Mouse (Mus musculus): ENCODE data around the gene Olfr304. TPM values are rescaled to one million over a fixed set of nuclear protein-coding genes. Genes with fewer than 3 reads are reported as not detected.
"Not testable (repeated sequence)": the region's sequence is repeated elsewhere in the genome, so short reads cannot be mapped to it uniquely, and the experiment has no call there.

The Olfr304 gene
- polyA plus RNA-seq (2015; fragmentation: Nextera tagmentation; extraction: Ambion mirVana), result not detected in 2 replicates

GRCm38 (mm10) chr7:86386558-86386957, at the start of gene Olfr304:
TSS of gene Olfr304 (minus strand) at chr7:86386658.
- H3K27ac ChIP-seq (replicated peaks), result no peak within 1 kb of the TSS
- no peak within 1 kb of the TSS for H3K4me3 ChIP-seq (replicated peaks)
- WGBS, result 74% methylated on average over 1 of the region's 1 CpGs
- no peak within 1 kb of the TSS for H3K4me2 ChIP-seq
- ATAC-seq (ENCODE audit: low FRiP score), result no peak
- no peaks in the 10 kb centered on the region for H3K4me1 ChIP-seq
- no peaks in the 10 kb centered on the region for H3K9me3 ChIP-seq (replicated peaks)
- H3K9ac ChIP-seq (replicated peaks), result no peak within 1 kb of the TSS
- no peaks in the 10 kb centered on the region for H3K36me3 ChIP-seq
- no peaks in the 10 kb centered on the region for H3K27me3 ChIP-seq (replicated peaks)

- 88% methylated on average over 2 of the region's 2 CpGs for WGBS
- no peak within 1 kb of the TSS for H3K9ac ChIP-seq (replicated peaks)
- no peak within 1 kb of the TSS for H3K4me2 ChIP-seq
- no peak for ATAC-seq (ENCODE audit: low FRiP score)
- no peak within 1 kb of the TSS for H3K4me3 ChIP-seq (replicated peaks)
- H3K27ac ChIP-seq (replicated peaks), result no peak within 1 kb of the TSS
- H3K36me3 ChIP-seq, result no peaks in the 10 kb centered on the region
- H3K9me3 ChIP-seq (replicated peaks), result no peaks in the 10 kb centered on the region
- no peaks in the 10 kb centered on the region for H3K27me3 ChIP-seq (replicated peaks)
- H3K4me1 ChIP-seq, result no peaks in the 10 kb centered on the region
These were observed 17.1 kb upstream of the Olfr304 start, which contains the start of gene Olfr301 for GRCm38 (mm10) chr7:86403546-86403945. TSS of gene Olfr301 (plus strand) at chr7:86403846.

GRCm38 (mm10) chr7:86397689-86398088, 11.2 kb upstream of the Olfr304 start, which contains the start of gene Olfr303:
TSS of gene Olfr303 (minus strand) at chr7:86397789.
- Histone ChIP-seq H3K36me3 (no peaks in the 10 kb centered on the region), H3K27ac (replicated peaks) (no peak within 1 kb of the TSS), H3K9me3 (replicated peaks) (no peaks in the 10 kb centered on the region), H3K4me3 (replicated peaks) (no peak within 1 kb of the TSS), H3K27me3 (replicated peaks) (no peaks in the 10 kb centered on the region), H3K4me2 (no peak within 1 kb of the TSS), H3K4me1 (no peaks in the 10 kb centered on the region), H3K9ac (replicated peaks) (no peak within 1 kb of the TSS)
- ATAC-seq (ENCODE audit: low FRiP score), result no peak

GRCm38 (mm10) chr7:86385769-86386168, 689 bp downstream of the Olfr304 start:
- H3K9me3 ChIP-seq (replicated peaks), result no peaks in the 10 kb centered on the region
- H3K36me3 ChIP-seq, result no peaks in the 10 kb centered on the region
- no peaks in the 10 kb centered on the region for H3K4me1 ChIP-seq
- H3K4me3 ChIP-seq (replicated peaks), result no peak overlapping the region
- ATAC-seq (ENCODE audit: low FRiP score), result no peak
- H3K27me3 ChIP-seq (replicated peaks), result no peaks in the 10 kb centered on the region
- no peak overlapping the region for H3K4me2 ChIP-seq
- WGBS, result 70% methylated on average over 3 of the region's 3 CpGs
- no peak overlapping the region for H3K27ac ChIP-seq (replicated peaks)
- no peak overlapping the region for H3K9ac ChIP-seq (replicated peaks)

- no peak within 1 kb of the TSS for H3K27ac ChIP-seq (replicated peaks)
- no peak for ATAC-seq (ENCODE audit: low FRiP score)
- no peak within 1 kb of the TSS for H3K4me2 ChIP-seq
- no peak within 1 kb of the TSS for H3K4me3 ChIP-seq (replicated peaks)
- WGBS, result 71% methylated on average over 1 of the region's 1 CpGs
- H3K27me3 ChIP-seq (replicated peaks), result no peaks in the 10 kb centered on the region
- H3K9ac ChIP-seq (replicated peaks), result no peak within 1 kb of the TSS
- no peaks in the 10 kb centered on the region for H3K36me3 ChIP-seq
- no peaks in the 10 kb centered on the region for H3K9me3 ChIP-seq (replicated peaks)
- H3K4me1 ChIP-seq, result no peaks in the 10 kb centered on the region
These were observed 19.6 kb downstream of the Olfr304 start, which contains the start of gene Olfr305 for GRCm38 (mm10) chr7:86366828-86367227. TSS of gene Olfr305 (minus strand) at chr7:86366928.

DNA sequence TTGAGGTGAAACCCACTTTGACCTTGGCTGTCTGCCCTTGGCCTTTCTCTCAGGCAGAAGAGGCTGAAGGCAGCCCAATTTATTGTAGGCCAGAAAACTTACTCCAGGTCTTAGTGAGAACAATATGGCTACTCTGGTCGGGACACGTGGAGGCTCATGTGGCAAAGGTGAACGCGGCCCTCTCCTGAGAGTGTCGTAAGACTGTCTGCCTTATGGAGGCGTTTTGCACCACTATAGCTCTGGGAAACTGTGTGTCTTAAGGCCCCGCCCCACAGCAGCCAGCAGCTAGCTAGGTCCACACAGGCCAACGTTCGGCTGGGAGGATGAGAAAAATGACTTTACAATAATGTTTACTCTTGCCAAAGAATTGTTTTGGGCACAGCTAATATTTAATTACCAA, 40.2 kb downstream of the Olfr304 start:
- 95% methylated on average over 9 of the region's 9 CpGs for WGBS
- not testable (repeated sequence) for H3K36me3 ChIP-seq; H3K27me3 ChIP-seq (replicated peaks); H3K9me3 ChIP-seq (replicated peaks); H3K4me3 ChIP-seq (replicated peaks); H3K9ac ChIP-seq (replicated peaks); ATAC-seq (ENCODE audit: low FRiP score); H3K4me1 ChIP-seq; H3K4me2 ChIP-seq; H3K27ac ChIP-seq (replicated peaks)

DNA sequence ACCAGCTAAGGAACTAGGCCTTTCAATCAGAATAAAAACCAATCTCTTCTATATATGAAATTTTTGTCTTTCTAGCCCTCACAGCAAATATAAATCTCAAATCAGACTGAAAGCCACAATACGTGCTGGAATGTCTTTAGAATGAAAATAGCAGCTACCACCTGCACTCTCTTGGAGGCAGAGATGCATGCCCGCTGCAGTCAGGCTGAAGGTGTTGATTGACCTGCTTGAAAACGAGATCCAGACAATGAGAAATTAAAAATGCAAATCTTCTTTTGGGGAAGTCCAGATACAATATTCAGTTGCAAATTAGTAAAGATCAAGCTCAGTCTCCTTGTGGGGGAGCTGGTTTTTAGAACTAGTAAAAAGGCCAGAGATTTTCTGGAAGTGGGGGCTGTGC, 42.2 kb downstream of the Olfr304 start:
- H3K9ac ChIP-seq (replicated peaks), result no peak overlapping the region
- no peak overlapping the region for H3K4me2 ChIP-seq
- H3K27me3 ChIP-seq (replicated peaks), result no peaks in the 10 kb centered on the region
- no peak overlapping the region for H3K4me3 ChIP-seq (replicated peaks)
- no peaks in the 10 kb centered on the region for H3K4me1 ChIP-seq
- ATAC-seq (ENCODE audit: low FRiP score), result no peak
- H3K27ac ChIP-seq (replicated peaks), result no peak overlapping the region
- no peaks in the 10 kb centered on the region for H3K36me3 ChIP-seq
- 75% methylated on average over 3 of the region's 3 CpGs for WGBS
- H3K9me3 ChIP-seq (replicated peaks), result no peaks in the 10 kb centered on the region

DNA sequence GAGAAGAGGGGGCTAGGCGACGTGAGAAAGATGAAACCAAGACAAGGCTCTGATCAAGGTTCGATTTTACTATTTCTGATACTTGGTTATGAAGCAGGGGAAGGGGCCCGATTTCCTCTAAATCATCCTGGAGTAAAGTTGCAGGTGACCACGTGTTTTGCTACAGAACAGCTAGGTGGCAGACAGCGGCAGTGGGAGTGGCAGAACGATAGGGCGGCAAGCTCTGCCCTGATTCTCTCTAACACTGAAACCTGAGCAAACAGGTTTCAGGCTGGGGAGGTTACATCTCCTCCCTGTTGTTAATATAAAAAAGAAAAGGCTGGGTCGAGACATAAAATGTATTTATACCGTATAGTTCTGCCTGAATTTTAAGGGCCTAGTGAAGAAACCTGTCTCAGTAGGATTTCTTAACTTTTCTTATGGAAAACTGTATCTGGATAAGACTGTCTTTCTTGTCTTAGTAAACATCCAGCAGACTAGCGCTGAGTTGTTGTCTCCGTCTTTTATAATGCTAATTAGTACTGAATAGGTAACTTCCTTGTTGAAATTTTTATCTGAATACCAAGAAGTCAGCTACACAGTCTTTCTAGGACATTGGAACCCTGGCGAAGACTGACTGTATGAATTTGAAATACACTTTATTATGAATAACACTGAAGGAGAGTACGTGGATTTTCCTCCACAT, 43.4 kb downstream of the Olfr304 start:
- no peaks in the 10 kb centered on the region for H3K4me1 ChIP-seq
- no peak for ATAC-seq (ENCODE audit: low FRiP score)
- WGBS, result 82% methylated on average over 14 of the region's 14 CpGs

GRCm38 (mm10) chr7:86337486-86337885, 49.0 kb downstream of the Olfr304 start, which contains the start of gene Olfr307:
TSS of gene Olfr307 (minus strand) at chr7:86337586.
- H3K27me3 ChIP-seq (replicated peaks), result no peaks in the 10 kb centered on the region
- no peaks in the 10 kb centered on the region for H3K4me1 ChIP-seq
- H3K4me2 ChIP-seq, result no peak within 1 kb of the TSS
- no peak within 1 kb of the TSS for H3K27ac ChIP-seq (replicated peaks)
- no peaks in the 10 kb centered on the region for H3K9me3 ChIP-seq (replicated peaks)
- WGBS, result 85% methylated on average over 1 of the region's 1 CpGs
- H3K36me3 ChIP-seq, result no peaks in the 10 kb centered on the region
- H3K4me3 ChIP-seq (replicated peaks), result no peak within 1 kb of the TSS
- ATAC-seq (ENCODE audit: low FRiP score), result no peak
- no peak within 1 kb of the TSS for H3K9ac ChIP-seq (replicated peaks)

More for the DNA sequence above, 43.4 kb downstream of the Olfr304 start:
- Histone ChIP-seq H3K9ac (replicated peaks) (no peak overlapping the region), H3K36me3 (no peaks in the 10 kb centered on the region), H3K27me3 (replicated peaks) (no peaks in the 10 kb centered on the region), H3K4me2 (no peak overlapping the region), H3K27ac (replicated peaks) (no peak overlapping the region), H3K9me3 (replicated peaks) (no peaks in the 10 kb centered on the region), H3K4me3 (replicated peaks) (no peak overlapping the region)

Other genes with a start within 250 kb of the Olfr304 start
- gene Vmn2r75, start 214.9 kb downstream of the Olfr304 start, polyA plus RNA-seq (2015; fragmentation: Nextera tagmentation; extraction: Ambion mirVana), result not detected in 2 replicates
- gene Vmn2r76, start 140.3 kb downstream of the Olfr304 start, polyA plus RNA-seq (2015; fragmentation: Nextera tagmentation; extraction: Ambion mirVana), result not detected in 2 replicates
- not detected in 2 replicates for gene Olfr310, start 109.5 kb downstream of the Olfr304 start, polyA plus RNA-seq (2015; fragmentation: Nextera tagmentation; extraction: Ambion mirVana)
- not detected in 2 replicates for gene Olfr309, start 73.0 kb downstream of the Olfr304 start, polyA plus RNA-seq (2015; fragmentation: Nextera tagmentation; extraction: Ambion mirVana)
- gene Olfr308, start 61.0 kb downstream of the Olfr304 start, polyA plus RNA-seq (2015; fragmentation: Nextera tagmentation; extraction: Ambion mirVana), result not detected in 2 replicates
- not detected in 2 replicates for gene Olfr307, start 49.1 kb downstream of the Olfr304 start, polyA plus RNA-seq (2015; fragmentation: Nextera tagmentation; extraction: Ambion mirVana)
- not detected in 2 replicates for gene Olfr305, start 19.7 kb downstream of the Olfr304 start, polyA plus RNA-seq (2015; fragmentation: Nextera tagmentation; extraction: Ambion mirVana)
- gene Olfr303, start 11.1 kb upstream of the Olfr304 start, polyA plus RNA-seq (2015; fragmentation: Nextera tagmentation; extraction: Ambion mirVana), result not detected in 2 replicates
- not detected in 2 replicates for gene Olfr301, start 17.2 kb upstream of the Olfr304 start, polyA plus RNA-seq (2015; fragmentation: Nextera tagmentation; extraction: Ambion mirVana)
- not detected in 2 replicates for gene Olfr299, start 73.3 kb upstream of the Olfr304 start, polyA plus RNA-seq (2015; fragmentation: Nextera tagmentation; extraction: Ambion mirVana)
- not detected in 2 replicates for gene Olfr298, start 105.8 kb upstream of the Olfr304 start, polyA plus RNA-seq (2015; fragmentation: Nextera tagmentation; extraction: Ambion mirVana)
- not detected in 2 replicates for gene Olfr297, start 133.3 kb upstream of the Olfr304 start, polyA plus RNA-seq (2015; fragmentation: Nextera tagmentation; extraction: Ambion mirVana)
- not detected in 2 replicates for gene Olfr295, start 197.2 kb upstream of the Olfr304 start, polyA plus RNA-seq (2015; fragmentation: Nextera tagmentation; extraction: Ambion mirVana)
- gene Olfr294, start 230.0 kb upstream of the Olfr304 start, polyA plus RNA-seq (2015; fragmentation: Nextera tagmentation; extraction: Ambion mirVana), result not detected in 2 replicates